Mouse (Mus musculus) testis, adult 2 months (tissue): Measurements from ENCODE around the gene Synj1. TPM values are rescaled to one million over a fixed set of nuclear protein-coding genes. Genes with fewer than 3 reads are reported as not detected.

Experiments
- H3K27ac ChIP-seq: fragments of 200-500 bp; 2 replicates; pipeline ENCODE4 v1.5.1; 2012; ENCODE audit warnings: low read depth, low read length; ENCODE audit not compliant: control insufficient read depth, insufficient read depth
- H3K27me3 ChIP-seq: fragments of 200-500 bp; 2 replicates; pipeline ENCODE4 v1.6.1; 2012; ENCODE audit warnings: mild to moderate bottlenecking, low read length, moderate library complexity; ENCODE audit not compliant: control insufficient read depth, insufficient read depth
- H3K36me3 ChIP-seq: fragments of 200-500 bp; 2 replicates; pipeline ENCODE4 v1.6.1; 2012; ENCODE audit warnings: mild to moderate bottlenecking, low read length; ENCODE audit not compliant: control insufficient read depth, insufficient read depth
- H3K4me1 ChIP-seq: fragments of 200-500 bp; 2 replicates; pipeline ENCODE4 v1.6.1; 2012; ENCODE audit warnings: low read length; ENCODE audit not compliant: control insufficient read depth, insufficient read depth
- H3K4me3 ChIP-seq: fragments of 200-500 bp; 2 replicates; pipeline ENCODE4 v1.5.1; 2012; ENCODE audit warnings: low read depth, mild to moderate bottlenecking, low read length, moderate library complexity, mixed read lengths; ENCODE audit not compliant: control insufficient read depth
- CTCF ChIP-seq: fragments of 200-500 bp; IDR thresholded peaks from 2 replicates; pipeline ENCODE4 v1.5.1; 2012; ENCODE audit warnings: low read depth, mild to moderate bottlenecking, inconsistent platforms, low read length, moderate library complexity; ENCODE audit not compliant: control insufficient read depth, insufficient read depth, insufficient replicate concordance
- POLR2A ChIP-seq: fragments of 200-500 bp; IDR thresholded peaks from 2 replicates; pipeline ENCODE4 v1.6.1; 2012; ENCODE audit warnings: low read depth, mild to moderate bottlenecking, inconsistent platforms, low read length, moderate library complexity; ENCODE audit not compliant: control insufficient read depth
- polyA plus RNA-seq: library from polyadenylated mRNA; depleted of rRNA; stranded (reverse); fragments of >200 nt; gene quantifications from 2 replicates; pipeline ENCODE4 v1.2.3, GENCODE M21; 2012

Synj1 gene
- polyA plus RNA-seq, 1 experiment = 18.9 TPM

GRCm38 (mm10) chr16:91010581-91011020, 507 bp downstream of the Synj1 start:
- H3K4me1 ChIP-seq = peaks cover 4% of the 10 kb centered on the region; the same call in 1 of the 2 replicates
- H3K27ac ChIP-seq = peak overlapping the region; percentile 65
- TF ChIP-seq POLR2A = no peak
- no peak for TF ChIP-seq CTCF
- no peaks in the 10 kb centered on the region for H3K27me3 ChIP-seq
- H3K4me3 ChIP-seq = peak overlapping the region; percentile 91
- no peaks in the 10 kb centered on the region for H3K36me3 ChIP-seq

GRCm38 (mm10) chr16:91009942-91010529, 1.1 kb downstream of the Synj1 start:
- peaks cover 4% of the 10 kb centered on the region; the same call in 1 of the 2 replicates for H3K4me1 ChIP-seq
- TF ChIP-seq CTCF (no peak), POLR2A (no peak)
- H3K27me3 ChIP-seq = no peaks in the 10 kb centered on the region
- no peak overlapping the region for H3K27ac ChIP-seq
- peak overlapping the region; percentile 91 for H3K4me3 ChIP-seq
- no peaks in the 10 kb centered on the region for H3K36me3 ChIP-seq

GRCm38 (mm10) chr16:91004915-91005538, 6.1 kb downstream of the Synj1 start:
- Histone ChIP-seq H3K36me3 (no peaks in the 10 kb centered on the region), H3K27me3 (no peaks in the 10 kb centered on the region), H3K4me3 (no peak overlapping the region), H3K4me1 (peaks cover 3% of the 10 kb centered on the region; the same call in 1 of the 2 replicates), H3K27ac (no peak overlapping the region)
- TF ChIP-seq POLR2A (no peak), CTCF (no peak)

- Histone ChIP-seq H3K4me3 (no peak overlapping the region), H3K27me3 (no peaks in the 10 kb centered on the region), H3K27ac (no peak overlapping the region), H3K4me1 (no peaks in the 10 kb centered on the region), H3K36me3 (no peaks in the 10 kb centered on the region)
- TF ChIP-seq POLR2A = no peak
- TF ChIP-seq CTCF = no peak
Observed at GRCm38 (mm10) chr16:91001098-91001497, 10.0 kb downstream of the Synj1 start.

- no peaks in the 10 kb centered on the region for H3K4me1 ChIP-seq
- no peaks in the 10 kb centered on the region for H3K36me3 ChIP-seq
- TF ChIP-seq POLR2A = no peak
- TF ChIP-seq CTCF = no peak
- H3K27ac ChIP-seq = no peak overlapping the region
- no peaks in the 10 kb centered on the region for H3K27me3 ChIP-seq
- no peak overlapping the region for H3K4me3 ChIP-seq
Observed at GRCm38 (mm10) chr16:90999827-91000226, 11.3 kb downstream of the Synj1 start.

- no peak for TF ChIP-seq POLR2A
- TF ChIP-seq CTCF = no peak
- no peaks in the 10 kb centered on the region for H3K4me1 ChIP-seq
- no peaks in the 10 kb centered on the region for H3K36me3 ChIP-seq
Observed at GRCm38 (mm10) chr16:90997822-90998221, 13.3 kb downstream of the Synj1 start.

GRCm38 (mm10) chr16:90996327-90997243, 14.5 kb downstream of the Synj1 start:
- no peaks in the 10 kb centered on the region for H3K36me3 ChIP-seq
- no peak overlapping the region for H3K4me3 ChIP-seq
- TF ChIP-seq CTCF = no peak
- TF ChIP-seq POLR2A = no peak
- no peaks in the 10 kb centered on the region for H3K27me3 ChIP-seq
- no peak overlapping the region for H3K27ac ChIP-seq
- no peaks in the 10 kb centered on the region for H3K4me1 ChIP-seq

More at GRCm38 (mm10) chr16:90997822-90998221, 13.3 kb downstream of the Synj1 start:
- no peak overlapping the region for H3K4me3 ChIP-seq
- H3K27ac ChIP-seq = no peak overlapping the region
- no peaks in the 10 kb centered on the region for H3K27me3 ChIP-seq
